8 mouse cellular contexts compared by ENCODE assay signal in genomic region chr3:9402836-9403235, GRCm38 (mm10).
A peak's percentile ranks its signal among the peaks of the same experiment; 100 is the strongest.
DNase-seq lines count a peak whose midpoint lies in the region; ATAC-seq lines count a peak whose summit lies in the region.

No protein-coding gene starts in this region.

- no peaks in the 10 kb centered on the region for H3K9me3 ChIP-seq in midbrain, embryonic 14.5 days (ENCODE audit: control insufficient read depth, low read length)

- H3K36me3 ChIP-seq in midbrain, embryonic 14.5 days (ENCODE audit: control insufficient read depth, insufficient read depth, low read length), result no peaks in the 10 kb centered on the region

- peaks cover 12% of the 10 kb centered on the region for H3K4me1 ChIP-seq in midbrain, embryonic 14.5 days (ENCODE audit: control insufficient read depth, insufficient read depth, low read length)

- no peak overlapping the region for H3K9ac ChIP-seq in midbrain, embryonic 14.5 days (replicated peaks; ENCODE audit: low read length)

- peak; percentile 48 for DNase-seq in adrenal gland, postnatal 10 days
- no peak for DNase-seq in adrenal gland, postnatal 4 days (ENCODE audit: low spot score in 2 of 2)
- DNase-seq in retina, postnatal 1 day, result peak; percentile 19
- DNase-seq in retina, embryonic 14.5 days (ENCODE audit: low spot score), result no peak
- peak; percentile 38 for DNase-seq in kidney, postnatal 36 days
- peak; percentile 74 for DNase-seq in midbrain, embryonic 14.5 days
- no peak for DNase-seq in frontal cortex, postnatal 14 days (ENCODE audit: low spot score in 2 of 2)
- DNase-seq in gastrocnemius, adult 18-20 months (ENCODE audit: low spot score), result no peak

- 33% methylated on average over 5 of the region's 5 CpGs for WGBS in midbrain, embryonic 14.5 days

- no peak overlapping the region for H3K4me3 ChIP-seq in midbrain, embryonic 14.5 days (replicated peaks; ENCODE audit: low read depth, low read length)

- H3K27ac ChIP-seq in midbrain, embryonic 14.5 days (replicated peaks; ENCODE audit: low read depth, low read length), result peak overlapping the region; percentile 1; the same call in 1 of the 2 replicates

- no peak overlapping the region for H3K4me2 ChIP-seq in midbrain, embryonic 14.5 days (ENCODE audit: low read length)

- H3K27me3 ChIP-seq in midbrain, embryonic 14.5 days (ENCODE audit: control insufficient read depth, insufficient read depth, low read length), result no peaks in the 10 kb centered on the region

- no peak for ATAC-seq in midbrain, embryonic 14.5 days (ENCODE audit: low FRiP score, low TSS enrichment)

Comparison
In these comparisons a context has a peak if more than half of its experiments do, and no peak if none do; other contexts are left out.
1. DNase-seq: peak in adrenal gland, postnatal 10 days (single experiment), retina, postnatal 1 day (single experiment), kidney, postnatal 36 days (2 of 2) and midbrain, embryonic 14.5 days (single experiment); none in adrenal gland, postnatal 4 days (0 of 2), retina, embryonic 14.5 days (single experiment), frontal cortex, postnatal 14 days (0 of 2) and gastrocnemius, adult 18-20 months (single experiment).